Mouse (Mus musculus): ENCODE results near the gene Rars2.
A peak's percentile ranks its signal among the peaks of the same experiment; 100 is the strongest.

Rars2 gene

DNA sequence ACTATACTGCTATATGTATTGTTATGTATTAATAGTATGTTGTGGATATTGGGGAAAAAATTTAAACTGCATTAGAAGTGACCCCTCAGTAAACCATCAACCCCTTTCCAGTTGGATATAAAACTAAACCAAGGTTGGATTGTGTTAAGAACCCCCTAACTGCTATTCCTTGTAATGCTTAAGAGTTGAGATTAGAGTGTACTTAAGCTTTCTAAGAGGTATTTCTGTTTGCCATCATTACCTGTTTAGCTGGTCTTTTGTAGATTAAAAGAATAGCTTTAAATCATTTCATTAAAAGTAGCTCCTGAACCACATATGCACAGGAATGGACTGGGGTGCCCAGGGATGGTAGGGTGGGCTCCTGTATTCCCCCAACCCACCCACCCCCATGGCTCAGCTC is 30.0 kb downstream of the Rars2 start:
- no peak for DNase-seq

DNA sequence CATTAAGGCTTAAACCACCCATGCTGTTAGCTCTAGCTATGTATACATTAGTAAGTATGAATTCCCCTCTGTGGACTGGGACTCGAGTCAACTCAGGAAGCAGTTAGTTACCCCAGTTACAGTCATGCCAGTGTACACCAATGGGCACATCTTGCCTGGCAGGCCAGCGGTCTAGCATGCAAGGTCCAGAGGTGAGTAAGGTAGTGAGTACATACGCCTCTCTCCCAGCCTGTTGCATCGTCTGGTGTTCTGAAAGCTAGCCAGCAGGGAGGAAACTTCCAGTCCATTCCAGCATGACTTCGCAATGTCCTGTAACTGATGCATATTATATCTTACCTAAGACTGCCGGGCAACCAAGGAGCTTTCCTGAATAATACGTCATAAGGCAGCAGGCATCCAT is 38.4 kb downstream of the Rars2 start:
- no peak for DNase-seq

DNA sequence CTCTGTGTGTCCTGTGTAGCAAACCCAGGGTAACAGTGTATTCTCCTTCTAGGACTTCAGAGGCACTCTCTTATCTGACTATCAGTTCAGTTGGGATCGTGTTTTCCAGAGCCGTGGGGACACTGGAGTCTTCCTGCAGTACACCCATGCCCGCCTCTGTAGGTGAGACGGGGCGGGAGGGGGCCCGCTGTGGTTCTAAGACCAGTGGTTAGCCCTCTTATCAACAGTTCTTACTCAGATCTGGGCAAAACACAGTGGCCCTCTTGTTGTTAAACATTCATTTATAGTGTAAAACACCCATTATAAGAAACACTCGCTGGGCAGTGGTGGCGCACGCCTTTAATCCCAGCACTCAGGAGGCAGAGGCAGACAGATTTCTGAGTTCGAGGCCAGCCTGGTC is 41.3 kb downstream of the Rars2 start:
- DNase-seq = no peak

DNA sequence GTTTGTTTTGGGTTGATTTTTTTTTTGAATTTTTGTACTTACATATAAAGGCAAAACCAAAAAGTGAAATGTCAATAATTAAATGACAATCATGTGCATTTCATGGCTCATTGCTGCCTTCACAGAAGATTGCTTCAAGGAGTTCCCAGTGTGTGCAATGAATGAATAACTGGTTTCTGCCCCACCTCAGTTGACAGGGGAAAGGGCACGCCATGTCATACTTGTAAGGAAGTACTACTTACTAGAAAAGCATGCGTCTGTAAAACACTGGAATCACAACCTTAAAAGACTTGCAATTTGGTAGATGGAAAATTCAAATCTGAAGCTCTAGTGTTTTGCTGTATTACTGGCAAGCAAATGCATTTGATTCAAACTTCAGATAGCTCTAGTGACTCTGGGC is 44.3 kb downstream of the Rars2 start:
- DNase-seq = no peak

DNA sequence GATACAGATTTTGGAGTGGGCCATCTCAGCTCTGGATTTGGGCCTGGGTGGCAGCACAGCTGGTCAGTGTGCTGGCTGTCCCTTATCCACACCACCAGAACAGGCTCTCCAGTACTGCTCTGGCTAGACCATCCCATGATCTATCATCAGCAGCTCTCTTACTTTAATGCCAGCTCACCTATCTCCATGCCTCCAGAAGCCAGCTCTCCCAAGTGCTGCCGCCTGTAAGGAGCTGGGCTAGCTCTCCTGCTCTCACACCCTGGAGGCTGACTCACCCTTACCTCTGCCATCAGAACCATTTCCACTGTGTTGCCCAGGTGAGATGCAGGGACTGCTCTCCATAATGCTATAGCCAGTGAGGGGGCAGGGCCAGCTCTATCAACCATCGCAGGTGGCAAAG is 46.8 kb downstream of the Rars2 start:
- no peak for DNase-seq

DNA sequence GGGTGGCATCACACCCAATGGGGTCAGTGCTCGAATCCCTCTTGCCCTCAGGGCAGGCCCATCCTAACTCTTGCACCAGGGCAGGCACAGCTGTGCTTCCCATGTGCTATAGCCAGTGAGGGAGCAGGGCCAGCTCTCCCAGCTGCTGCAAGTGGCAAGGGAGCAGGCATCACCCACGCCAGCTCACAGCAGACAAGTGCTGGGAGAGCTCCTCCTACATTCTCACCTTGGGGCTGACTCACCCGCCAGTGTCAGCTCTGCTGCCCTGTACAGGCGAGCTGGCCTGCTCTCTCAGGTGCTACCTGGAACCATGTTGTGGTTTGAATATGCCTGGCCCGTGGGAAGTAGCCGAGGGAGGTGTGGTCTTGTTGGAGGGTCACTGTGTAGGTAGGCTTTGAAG is 47.2 kb downstream of the Rars2 start:
- no peak for DNase-seq

DNA sequence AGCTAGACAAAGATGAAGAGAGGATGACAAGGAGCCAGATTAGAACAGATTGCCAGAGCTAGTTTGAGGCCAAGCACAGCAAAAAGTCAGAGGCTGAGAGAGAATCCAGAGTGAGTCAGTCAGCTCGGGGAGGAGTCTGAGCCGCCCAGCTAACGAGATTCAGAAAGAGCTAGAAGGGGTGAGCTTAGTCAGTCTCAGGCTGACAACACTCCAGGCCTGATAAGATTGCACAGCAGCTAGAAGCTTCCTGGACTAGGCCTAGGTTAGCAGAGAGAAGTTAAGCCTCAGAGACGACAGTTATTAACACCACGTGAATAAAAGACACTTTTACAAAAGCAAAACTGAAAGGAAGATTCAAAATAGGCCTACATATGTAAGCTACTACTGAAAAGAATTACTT is 53.2 kb downstream of the Rars2 start:
- no peak for DNase-seq

DNA sequence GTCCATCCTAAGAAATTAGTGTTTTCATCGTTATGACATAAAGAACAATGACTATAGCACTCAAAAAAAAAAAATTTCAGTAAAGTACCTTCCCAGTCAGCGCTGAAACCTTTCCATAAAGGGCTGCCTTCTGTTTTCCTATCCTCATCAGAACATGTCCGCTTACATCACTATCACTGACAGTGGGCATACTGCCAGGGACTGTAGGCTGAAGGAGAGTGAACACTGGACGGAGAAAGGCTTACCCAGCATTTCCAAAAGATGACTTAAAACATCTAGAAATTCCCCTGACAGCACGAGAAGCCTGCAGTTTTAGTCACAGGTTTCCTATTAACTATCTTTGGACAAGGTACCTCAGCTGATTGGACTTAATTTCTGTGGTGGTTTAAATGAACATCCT is 59.0 kb downstream of the Rars2 start:
- DNase-seq = no peak

DNA sequence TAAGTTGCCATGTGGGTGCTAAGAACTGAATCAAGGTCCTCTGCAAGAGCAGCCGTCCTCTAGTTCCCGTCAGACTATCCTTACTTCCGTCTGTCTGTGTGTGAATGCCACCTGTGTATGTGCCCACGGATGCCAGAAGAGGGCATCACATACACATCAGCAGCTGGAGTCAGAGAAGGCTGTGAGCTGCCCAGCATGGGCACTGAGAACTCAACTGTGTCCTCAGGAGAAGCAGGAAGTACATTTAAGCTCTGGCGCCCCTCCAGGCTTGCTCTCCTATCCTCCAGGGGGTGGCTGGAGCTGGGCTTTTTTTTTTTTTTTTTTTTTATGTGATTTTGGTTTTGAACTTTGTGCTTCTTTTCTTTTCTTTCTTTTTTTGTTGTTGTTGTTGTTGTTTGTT is 65.8 kb downstream of the Rars2 start:
- no peak for DNase-seq

DNA sequence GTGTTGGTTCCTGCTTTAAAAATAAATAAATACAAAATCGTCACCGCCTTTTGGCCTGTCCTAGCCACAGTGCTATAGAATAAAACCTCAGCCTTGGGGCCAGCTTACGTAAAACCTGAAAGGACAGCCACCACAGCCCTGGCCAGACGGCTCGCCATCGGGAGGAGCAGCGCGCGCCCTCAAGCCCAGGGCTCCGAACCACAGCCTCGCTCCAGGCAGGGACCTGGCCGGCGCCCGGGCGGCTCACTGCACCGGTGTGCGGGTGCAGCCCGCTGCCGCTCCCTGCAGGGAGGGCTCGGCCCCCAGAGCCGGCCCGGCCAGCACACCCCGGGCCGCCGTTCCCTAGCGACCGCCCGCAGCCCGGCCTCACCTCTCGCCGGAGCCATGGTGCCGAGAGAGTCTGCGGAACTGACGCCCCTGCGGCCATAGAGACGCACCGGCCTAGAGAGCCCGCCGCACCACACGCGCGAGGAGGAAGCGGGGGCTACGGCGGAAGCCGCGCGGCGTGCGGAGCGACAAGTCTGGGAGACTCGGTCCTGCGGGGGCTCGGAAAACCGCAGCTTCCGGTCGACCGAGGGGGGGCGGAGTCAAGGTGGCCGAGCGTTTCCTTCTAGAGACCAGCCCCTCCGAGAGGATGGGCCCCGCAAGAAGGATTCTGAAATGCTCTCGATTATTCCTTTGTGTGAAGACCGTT is 72.3 kb downstream of the Rars2 start, which contains the start of gene Slc35a1:
Slc35a1 (minus strand) TSS at position 565 of the 694 bp plus-strand sequence.
- DNase-seq = peak; percentile 96

DNA sequence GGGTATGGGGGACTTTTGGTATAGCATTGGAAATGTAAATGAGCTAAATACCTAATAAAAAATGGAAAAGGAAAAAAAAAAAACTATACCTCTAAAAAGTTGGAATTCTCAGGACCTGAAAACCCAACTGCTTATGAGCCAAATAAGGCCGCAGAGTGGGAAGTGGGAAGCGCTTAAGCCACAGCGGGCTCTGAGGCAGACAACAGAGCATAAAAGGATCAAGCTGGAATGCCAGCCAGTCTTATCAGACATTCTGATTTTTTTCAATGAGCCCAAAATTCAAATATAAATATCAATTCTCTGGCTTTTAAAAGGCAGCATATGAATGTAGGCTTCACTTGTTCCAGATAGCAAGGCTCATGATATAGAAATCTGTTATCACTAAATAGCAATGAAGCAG is 73.3 kb downstream of the Rars2 start:
- DNase-seq = no peak

DNA sequence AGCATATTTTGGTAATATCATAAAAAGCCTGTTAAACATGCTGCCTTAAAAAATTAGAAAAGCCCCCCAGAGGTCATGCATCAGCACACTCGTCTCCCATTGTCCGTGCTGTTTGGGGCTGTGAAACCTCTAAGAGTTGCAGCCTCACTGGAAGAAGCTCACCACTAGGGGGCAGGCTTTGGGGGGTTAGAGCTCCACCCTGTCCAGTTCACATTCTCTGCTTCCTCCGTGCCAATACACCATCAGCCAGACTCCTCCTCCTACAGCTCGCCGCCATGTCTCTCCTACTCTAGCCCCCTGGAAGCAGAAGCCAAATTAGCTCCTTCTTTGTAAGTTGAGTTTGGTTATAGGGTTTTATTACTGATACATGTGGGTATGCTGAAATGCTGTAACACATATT is 86.8 kb downstream of the Rars2 start:
- no peak for DNase-seq

DNA sequence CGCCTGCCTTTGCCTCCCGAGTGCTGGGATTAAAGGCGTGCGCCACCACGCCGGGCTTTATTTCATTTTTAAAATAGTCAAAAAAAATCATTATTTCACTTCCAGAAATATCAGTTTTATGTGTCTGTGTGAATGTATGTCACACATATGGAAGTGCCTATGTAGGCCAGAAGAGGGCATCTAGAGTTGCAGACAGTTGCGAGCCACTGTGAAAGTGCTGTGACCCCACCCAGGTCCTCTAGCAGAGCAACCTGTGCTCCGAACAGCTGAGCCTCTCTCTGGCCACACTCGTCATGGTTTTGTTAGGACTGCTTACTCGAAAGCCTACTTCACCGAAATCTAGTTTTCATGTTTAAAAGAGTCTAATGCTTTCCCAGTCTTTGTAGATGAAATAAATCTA is 87.5 kb downstream of the Rars2 start:
- no peak for DNase-seq

DNA sequence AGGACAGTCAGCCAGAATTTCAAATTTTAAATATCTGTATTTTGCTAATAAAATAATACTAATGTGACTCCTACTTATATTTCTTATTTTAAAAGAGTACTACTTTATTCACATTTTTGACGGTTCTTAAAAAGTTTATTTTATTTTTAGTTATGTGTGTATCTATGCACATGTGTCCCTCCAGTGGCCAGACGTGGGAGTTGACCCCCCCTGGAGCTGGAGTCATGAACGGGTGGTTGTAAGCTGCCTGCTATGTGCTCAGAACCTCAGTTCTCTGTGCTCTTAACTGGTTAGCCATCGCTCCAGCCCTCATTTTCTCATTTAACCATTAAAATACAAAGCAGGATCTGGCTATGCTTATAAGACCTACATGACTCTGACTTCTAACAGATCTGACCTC is 88.3 kb downstream of the Rars2 start:
- no peak for DNase-seq

DNA sequence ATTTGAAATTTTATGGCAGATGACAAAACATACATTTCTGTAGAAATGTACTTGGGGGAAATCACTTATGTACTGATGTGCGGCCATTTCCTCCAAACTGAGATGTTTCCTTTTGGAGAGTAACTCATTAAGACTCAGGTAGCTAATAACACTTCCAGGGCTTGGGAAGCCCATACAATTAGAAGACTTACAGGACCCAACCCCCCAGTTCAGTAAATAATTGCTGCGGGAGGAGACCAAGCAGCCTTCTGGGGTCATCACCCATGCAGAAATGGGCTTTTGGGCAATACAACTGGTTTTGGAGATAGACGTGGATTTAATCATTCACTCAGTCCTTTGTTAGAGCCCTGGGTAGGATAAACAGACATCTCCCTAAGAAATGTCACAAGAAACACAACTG is 92.5 kb downstream of the Rars2 start:
- no peak for DNase-seq

DNA sequence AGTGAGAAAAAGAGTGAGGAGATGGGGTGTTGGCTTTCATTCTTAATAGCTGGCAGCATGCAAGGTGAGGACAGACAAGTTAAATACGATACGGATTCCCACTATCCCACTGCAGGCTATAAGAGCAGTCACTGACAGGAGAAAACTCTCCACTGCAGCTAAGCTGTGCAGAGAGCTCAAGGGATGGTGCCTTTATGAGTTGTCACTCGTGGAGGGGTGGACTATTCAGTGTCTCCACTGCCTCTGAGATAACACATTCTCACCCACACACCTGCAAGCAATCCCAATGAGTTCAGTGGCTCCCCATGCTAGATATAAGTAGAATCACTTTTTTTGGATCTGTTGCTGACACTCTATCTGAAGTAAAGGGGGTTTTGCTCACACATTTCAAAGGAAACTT is 93.4 kb downstream of the Rars2 start:
- DNase-seq = no peak
